Mouse (Mus musculus): ENCODE results near the gene Zfp526.

Gene Zfp526

DNA sequence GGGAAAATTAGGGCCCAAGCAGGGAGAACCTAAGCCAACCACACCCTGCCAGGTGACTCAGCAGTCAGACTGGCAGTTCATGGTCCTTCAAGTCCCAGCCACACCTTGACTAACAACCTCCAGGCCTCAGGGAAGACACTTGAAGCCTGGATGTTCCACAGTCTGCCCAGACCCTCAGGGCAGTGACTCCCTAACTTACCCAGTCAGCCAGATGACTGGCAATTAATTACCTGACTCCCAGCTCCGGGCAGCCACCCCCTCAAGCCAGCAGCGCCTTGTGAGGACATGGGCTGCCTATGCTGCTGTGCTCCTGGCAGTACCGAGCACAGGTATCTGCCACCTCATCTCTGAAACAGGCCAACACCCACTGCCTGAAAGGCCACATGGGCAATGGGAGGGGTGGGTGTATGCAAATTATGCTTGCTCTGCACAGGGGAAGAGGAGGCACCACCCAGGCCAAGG is 12.0 kb upstream of the Zfp526 start:
- in situ Hi-C loops (cut with MboI): no loop called here

DNA sequence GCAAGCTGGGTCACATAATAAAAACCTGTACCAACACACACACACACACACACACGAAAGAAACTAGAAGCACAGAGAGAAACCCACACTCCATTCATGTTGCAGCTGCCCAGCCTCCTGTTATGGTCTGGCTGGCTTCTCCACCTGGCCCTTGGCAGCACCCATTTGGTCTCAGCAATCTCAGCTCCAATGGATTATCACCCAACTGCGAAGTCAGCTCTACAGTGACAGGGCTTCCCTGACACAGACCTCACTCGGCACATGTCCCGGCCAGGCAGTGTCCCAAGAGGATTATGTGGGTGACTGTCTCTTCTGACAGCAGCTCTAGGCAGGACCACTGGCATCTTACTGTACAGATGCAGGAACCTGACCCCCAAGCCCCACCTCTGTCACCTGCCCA is 10.7 kb upstream of the Zfp526 start:
- in situ Hi-C loops (cut with MboI): no loop called here

DNA sequence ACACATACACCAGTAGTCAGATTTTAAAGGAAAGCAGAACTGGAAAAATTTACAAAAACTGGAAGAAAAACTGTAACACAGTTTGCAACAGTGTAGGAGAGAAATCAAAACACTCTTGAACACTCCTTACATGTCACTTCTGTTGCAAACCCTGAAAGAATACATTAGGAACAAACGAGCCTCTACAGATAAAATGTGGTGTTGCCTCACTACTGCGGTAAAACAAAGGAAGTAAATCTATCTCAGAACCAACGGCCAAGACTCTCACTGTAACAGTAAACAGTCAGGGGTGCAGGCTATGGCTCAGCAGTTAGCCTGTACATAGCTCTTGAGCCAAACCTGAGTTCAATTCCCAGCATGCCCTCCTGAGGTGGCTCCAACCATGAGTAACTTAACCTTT is 8.1 kb upstream of the Zfp526 start:
- in situ Hi-C loops (cut with MboI): no loop called here

DNA sequence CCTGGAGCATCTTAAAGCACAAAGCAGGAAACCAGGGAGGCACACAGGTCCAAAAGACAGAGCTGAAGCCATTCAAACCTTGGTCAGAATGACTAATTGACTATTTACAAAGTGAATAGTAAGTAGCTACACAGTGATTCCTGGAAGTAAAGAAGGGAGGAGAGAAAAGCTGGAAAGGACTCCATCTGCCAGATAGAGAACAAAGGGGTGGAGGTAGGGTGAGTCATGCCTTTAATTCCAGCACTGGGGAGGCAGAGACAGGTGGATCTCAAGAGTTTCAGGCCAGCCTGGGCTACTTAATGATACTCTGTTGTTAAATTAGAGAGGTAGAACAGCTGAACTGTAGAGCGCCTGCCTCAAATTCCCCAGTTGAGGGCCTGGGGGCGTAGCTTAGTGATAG is 7.1 kb upstream of the Zfp526 start:
- in situ Hi-C loops (cut with MboI): no loop called here

DNA sequence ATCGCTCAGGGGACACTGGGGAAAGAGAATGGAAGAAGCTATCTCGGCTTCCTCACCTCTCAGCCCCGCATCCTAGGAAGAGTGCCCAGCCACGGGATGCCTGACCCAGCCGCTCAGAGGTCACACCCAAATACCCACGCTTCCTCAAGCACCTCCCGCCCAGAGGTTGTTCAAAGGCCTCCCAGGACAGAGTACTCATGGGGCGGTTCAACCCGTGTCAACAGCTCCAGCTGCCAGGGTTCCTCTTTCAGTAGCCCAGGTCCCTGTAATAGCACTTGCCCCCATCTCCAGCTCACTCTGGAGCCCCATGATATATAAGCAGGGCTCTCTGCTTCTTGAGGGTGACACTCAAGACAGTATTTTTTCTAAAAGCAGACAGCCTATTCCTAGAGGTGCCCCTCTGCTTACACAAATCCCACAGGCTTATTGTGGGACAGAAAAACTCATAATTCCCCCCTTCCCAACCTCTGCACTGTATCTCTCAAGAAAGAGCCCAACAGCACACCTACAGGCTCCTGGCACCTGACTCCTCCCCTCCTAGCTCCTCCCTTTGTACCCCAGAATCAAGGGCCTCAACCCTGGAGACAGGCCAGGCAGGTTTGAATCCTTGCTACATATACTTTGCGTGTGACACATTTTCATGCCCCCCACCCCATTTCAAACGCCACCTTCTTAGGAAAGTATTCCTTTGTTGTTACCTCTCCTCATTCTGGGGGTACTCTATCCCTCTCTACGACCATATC is 3.4 kb upstream of the Zfp526 start:
- in situ Hi-C loops (cut with MboI): no loop called here

DNA sequence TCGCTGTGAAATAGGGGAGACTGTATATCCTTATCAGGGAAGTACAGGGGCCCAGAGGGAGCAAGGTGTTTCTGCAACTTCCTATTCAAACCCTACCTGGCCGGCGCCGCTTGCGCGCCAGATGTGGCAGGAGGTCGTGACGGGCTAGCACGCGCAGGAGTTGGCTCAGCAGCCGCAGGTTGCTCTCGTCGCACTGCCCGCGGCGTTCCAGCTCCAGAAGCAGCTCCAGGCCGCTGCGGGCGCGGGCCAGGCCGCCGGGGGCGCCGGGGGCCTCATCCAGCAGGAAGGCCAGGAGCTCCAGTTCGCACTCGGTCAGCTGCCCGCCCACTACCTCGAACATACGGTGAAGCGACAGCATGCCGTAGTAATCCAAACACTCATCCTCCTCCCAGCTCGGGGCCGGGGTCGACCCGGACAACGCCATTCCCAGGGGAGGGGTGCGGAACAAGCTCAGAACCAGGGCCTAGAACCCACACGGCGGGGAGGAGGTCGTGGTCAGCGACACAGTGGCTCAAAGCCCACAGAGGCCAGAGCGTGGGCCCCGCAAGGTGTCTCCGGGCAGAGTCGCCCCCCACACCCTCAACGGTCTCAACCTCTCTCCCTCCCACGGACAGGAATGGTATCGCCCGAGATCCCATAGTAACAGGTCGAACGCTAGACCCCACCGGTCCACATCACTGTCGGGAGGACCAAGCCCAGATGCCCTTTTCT is 2.4 kb upstream of the Zfp526 start:
- in situ Hi-C loops (cut with MboI): no loop called here

DNA sequence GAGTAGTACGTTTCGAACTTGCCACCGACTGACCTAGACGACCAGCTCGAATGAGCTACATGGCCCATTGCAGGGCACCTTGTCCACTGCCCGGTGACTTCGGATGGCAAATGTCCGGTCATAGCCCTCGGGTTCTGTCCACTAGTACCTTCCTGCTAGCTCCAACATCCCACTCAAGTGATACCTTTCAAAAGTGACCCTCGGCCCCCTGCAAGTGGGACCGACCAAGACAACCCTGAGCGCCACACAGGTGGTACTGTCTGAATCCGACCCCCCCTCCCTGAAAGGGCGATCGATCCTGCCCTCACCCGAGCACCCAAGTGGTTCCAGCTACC is 1.8 kb upstream of the Zfp526 start:
- in situ Hi-C loops (cut with MboI): no loop called here

DNA sequence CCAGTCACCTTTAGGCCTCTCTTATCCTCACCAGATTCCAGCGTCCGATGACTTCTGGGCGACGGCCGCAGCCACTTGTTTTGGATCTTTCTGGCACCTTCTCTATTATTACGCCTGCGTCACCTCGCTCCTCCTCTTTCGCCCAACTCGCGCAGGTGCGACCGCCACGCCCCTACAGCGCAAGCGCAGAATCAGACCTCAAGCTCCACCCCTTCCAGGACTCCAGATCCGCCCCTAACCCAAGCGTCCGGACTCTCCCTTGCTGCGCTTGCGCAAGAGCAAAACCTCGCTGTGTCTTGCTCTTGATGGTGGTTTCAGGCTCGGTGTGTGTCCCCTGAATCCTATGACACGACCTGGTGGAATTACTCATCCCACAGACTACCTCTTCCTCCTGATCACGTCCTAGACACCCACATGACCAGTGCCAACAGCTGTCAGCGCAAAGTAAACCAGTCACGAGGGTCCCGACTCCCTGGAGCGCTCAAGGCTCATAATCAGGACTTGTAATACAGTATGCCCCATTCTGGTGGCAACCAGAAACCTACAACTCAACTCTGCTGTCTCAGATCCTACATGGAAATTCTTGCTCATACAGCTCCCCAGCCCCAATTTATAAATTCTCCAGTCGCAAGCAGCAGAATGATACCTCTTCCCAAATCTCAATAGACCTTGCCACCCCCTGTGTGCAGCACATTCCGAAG is 1.3 kb upstream of the Zfp526 start:
- in situ Hi-C loops (cut with MboI): no loop called here

DNA sequence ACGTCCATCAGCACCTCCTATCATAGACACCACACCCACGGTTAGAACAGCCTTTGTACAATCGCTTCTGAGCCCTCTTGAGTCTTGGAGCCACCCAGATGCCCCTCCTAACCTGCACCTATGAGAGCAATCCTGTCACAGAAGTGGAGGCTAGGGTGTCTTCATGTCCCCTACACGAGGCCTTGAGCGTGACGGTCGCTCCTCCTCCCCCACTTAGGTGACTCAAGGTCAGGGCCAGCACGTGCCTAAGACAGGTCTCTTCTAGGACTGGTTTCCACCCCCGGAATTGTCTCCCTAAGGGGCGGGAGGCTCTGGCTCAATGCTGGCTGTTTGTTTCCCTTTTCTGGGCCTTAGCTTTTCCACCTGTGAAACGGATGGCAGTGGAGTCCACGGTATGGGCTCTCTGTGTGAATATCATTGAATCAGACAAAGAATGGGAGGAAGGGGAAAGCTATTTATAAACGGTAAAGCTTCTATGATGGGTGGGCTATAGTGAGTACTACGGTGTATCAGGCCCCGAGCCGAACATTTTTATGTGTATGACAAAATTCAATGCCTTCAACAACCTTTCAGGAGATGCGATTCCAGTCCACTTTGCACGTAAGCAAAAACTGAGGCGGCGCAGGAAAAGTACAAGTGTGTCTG is 646 bp upstream of the Zfp526 start, which contains the start of gene Dedd2:
Gene Dedd2, minus strand, starts transcription at position 159 of the 645 bp plus-strand sequence.
- in situ Hi-C loops (cut with MboI): no loop called here

DNA sequence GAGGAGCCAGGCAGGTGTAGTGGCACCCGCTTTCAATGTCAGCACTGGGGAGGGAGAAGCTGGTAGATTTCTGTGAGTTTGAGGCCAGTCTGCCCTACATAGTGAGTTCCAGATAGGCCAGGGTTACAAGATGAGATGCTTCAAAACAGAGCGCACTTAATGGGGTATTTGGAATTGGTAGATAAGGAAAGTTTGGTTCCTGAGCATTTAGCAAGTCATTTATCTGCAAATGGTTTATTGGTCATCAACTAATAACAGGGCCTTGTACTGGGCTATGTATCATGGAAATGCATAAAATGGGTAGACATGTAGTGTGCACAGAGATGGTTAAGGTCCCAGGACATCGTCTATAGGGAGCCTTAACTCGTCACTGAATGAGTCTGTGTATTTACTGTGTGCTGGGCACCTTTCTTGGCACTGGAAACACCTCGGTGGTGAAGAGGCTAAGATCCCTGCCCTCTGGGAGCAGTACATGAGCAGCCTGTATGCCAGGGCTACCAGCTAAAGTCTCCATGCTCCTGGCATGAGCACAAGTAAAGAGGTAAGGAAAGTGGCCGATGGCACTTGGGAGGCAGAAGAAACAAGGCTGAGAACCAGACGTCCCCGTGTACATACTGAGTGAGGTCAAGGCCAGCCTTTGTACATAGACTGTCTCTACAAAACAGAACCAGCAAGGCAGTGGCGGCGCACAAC is 1.2 kb downstream of the Zfp526 start:
- in situ Hi-C loops (cut with MboI): no loop called here

DNA sequence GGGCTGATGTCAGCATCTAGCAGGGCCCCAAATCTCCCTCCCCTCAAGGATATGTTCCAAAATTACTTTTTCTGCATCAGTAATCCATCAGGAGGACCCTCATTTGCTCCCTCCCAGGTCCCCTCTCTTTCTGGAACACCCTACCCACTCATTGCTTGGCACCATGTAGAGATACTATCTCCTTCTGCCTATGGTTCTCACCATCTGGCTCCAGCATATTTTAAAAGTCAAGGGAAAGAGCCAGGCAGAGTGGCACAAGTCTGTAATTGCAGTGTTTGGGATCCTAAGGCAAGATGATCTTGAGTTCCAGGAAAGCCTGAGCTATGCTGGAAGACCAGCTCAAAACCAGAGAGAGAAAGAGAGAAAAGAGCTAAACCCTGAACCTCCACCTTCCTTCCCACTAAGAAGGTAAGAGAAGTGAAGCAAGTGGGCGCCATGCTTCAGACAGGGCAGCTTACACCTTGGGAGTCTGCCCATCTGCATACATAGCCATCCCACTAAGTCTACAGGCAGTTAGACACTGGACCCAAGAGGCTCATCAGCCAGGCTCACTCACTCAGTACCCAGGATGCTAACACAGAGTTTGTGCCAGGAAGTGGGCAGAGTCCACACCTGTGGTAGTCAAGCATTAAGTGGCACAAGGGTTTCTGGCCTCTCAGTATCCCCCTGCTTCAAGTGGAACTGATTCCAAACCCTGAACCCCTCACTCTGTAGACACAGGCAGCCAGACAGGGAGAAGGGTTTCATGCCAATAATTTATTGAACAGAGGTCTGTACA is 6.5 kb downstream of the Zfp526 start:
- in situ Hi-C loops (cut with MboI): no loop called here

DNA sequence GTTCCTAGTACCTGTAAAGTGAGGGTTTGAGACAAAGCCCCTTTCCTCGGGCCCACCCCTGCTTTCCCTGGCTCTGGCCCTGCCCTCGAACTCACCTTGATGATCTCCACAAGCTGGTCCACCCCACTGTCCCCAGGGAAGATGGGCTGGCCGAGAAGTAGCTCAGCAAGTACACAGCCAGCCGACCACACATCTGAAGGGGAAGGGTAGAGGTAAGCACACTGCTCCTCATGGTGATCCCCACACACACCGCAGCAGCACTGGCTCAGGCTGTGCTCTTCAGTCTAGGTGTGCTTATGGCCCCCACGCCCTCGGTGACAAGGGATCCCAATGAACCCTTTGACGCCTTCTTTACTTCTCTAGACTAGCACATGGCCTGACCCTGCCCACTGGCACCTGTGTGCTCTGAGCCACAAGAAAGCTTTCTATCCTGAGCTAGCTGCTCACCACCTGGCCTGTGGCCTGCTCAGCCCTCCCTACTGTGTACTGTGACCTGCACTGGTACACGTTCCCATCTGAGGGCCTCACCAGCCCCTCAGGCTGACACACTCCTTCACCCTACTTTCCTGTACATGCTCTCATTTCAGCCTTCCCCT is 9.6 kb downstream of the Zfp526 start:
- in situ Hi-C loops (cut with MboI): no loop called here

DNA sequence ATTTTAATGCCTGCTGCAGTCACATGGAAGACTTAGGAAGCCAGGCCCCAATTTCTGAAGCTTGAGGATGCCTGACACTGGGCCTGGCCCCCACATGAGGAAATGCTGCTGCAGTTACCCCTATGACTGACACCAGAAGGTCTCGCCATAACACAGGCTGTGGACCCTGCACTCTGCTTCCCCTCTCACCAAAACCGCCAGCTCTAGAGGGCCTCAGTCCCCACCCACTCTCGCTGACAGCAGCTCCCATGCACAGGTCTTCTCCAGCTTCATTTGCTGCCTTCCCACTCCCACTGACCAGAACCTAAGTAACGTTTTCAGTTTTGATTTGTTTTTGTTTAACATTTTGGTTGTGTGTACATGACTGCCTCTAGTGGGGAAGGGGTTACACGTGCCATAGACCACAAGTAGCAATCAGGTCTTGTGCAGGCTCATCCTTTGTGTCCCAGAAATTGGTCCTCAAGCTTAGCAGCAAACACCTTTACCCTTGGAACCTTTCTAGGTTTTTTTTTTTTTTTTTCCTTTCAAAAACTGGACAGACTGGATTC is 10.9 kb downstream of the Zfp526 start:
- in situ Hi-C loops (cut with MboI): no loop called here

DNA sequence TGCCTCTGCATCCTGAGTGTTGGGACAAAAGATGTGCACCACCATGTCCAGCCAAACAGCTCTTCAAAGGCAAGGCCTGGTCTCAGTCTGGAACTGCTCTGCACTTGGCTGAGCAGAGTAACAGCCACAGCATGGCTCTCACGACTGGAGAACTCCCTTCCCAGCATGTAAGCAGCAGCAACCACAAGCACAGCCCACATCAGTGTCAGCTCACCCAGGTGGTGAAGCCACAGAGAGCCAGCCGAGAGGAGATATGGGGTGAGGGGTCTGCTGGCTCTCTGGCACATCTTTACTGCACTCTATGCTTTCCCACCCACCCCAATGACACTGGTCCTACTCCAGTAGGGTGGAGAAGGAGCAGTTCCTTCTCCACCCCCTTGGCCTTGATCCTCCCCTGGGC is 11.8 kb downstream of the Zfp526 start:
- in situ Hi-C loops (cut with MboI): no loop called here

DNA sequence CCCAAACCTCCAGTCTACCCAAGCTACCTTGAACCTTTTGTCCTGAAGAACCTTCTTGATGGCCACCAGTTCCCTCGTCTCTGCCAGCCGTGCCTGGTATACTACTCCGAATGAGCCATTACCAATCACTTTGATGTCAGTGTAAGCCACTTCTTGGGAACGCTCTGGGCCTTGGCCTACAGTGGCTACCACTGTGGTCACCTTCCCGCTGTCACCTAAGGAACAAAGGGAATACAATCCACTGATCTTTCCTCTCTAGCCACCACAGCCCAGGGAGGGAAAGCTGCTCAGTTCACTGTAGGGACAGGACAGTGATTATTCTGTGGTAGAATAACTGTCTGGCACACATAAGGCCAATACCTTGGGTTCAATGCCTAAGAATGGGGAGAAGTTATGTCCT is 14.3 kb downstream of the Zfp526 start:
- in situ Hi-C loops (cut with MboI): no loop called here

DNA sequence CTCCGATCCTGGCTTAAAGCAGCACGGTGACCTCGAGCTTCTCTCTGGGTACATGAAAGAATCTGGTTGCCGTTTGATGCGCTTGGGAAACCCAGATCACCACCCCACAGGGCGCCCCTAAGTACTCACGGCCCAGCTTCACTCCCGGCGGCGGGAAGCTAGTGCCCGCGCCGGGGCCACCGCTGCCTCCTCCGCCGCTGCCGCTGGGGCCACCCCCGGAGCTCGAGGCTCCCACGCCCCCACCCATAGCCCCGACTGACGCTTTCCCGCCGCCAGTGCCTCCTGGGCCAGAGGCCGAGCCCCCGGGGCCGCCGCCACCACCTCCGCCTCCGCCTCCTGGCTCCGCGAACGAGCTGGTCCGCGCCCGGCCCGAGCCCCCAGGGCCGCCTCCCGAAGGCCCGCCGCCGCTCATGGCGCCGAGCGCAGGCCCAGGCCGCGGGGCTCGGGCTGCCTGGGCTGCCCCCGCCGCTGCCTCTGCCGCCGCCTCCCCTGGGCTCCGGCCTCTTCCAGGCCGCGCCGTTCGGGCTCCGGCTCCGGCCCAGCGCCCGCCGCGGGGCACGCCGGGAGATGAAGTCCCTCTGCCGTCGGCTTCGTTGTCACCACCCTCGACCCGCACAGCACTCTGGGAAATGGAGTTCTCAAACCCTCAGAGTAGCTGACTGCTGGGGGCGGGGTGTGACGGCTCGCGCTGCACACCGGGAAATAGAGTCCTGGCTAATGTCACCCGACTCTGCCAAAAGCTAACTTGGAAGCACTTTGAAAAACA is 16.2 kb downstream of the Zfp526 start, which contains the start of gene Gsk3a:
Gene Gsk3a, minus strand, starts transcription at position 603 of the 766 bp plus-strand sequence.
- in situ Hi-C loops (cut with MboI): no loop called here

DNA sequence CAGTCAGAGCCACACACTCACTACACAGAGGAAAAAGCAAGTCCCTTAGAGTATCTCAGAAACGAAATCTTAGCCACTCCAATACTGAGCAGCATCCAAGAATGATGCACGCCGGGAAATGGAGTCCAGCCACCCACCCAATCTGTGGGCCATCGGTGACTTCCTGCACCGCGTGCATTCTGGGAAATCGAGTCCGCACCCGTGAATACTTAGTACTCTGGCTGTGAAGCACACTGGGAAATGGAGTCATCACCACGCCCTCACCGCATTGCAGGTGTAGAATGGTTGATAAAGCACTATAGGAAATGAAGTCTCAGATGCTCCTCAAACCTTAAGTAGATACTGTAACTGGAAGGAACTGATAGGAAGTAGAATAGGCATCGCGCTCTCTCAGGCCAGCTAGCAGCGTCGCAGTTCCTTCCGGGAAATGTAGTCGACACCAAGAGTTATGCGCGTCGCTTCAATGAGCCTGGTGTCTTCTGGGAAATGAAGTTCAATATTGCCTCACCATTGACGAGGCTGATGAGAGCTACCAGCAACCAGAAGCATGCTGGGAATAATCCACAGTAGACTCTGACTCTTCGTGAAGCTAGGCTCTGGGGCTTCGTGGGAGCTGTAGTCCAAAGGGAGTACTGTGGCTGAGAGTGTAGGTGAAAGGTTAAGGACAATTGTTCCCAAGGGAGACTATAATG is 16.9 kb downstream of the Zfp526 start:
- in situ Hi-C loops (cut with MboI): no loop called here

DNA sequence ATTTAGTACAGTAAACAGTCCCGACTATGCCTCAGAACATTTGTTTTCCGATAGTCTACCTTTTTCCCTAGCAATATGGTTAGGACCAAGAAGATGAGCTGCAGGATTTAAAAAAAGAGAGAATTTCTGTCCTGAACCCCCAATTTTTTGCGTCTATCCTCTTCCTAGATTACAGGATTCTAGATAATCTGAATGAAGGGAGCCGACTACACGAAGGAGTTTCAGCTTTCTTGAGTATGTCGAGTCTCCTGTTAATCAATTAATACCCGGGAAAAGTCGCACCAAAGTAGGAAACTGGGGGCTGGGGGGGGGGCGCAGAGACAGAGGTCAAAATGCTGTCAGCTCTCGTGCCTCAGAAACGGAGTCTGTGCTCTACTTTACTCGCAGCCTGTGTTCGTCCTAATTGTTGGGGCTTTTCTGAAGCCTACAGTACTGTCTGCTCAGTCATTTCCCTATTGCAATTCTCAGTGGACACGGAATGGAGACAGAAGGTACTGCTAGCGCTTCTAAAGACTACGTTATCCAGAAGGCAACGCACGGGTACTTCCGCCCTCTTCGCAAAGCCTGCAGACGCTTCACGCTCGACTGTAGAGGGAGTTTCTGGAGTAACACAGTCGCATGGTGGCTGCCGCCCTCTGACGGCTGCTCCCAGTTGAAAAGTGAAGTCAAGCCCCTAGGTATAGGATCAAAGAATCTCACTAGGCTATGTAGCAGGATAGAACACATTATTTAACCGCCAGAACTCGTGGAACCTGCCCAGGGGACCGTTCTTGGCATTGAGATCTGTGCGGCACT is 17.8 kb downstream of the Zfp526 start:
- in situ Hi-C loops (cut with MboI): no loop called here

Measured in mature B cell (primary cell).